Mouse (Mus musculus) megakaryocyte, embryonic 14.5 days (primary cell): ENCODE measurements at regions not wholly inside any gene's neighbourhood (a gene's known extent, or its start where the extent isn't known, plus 50 kb on each side); places are given as distances from the start of the nearest gene placed in this dataset.

Source experiments
- H3K27me3 ChIP-seq: replicated peaks from 2 replicates; pipeline ENCODE3; 2012; ENCODE audit warnings: inconsistent platforms
- H3K36me3 ChIP-seq: replicated peaks from 2 replicates; pipeline ENCODE3; 2012; ENCODE audit warnings: low read length, inconsistent platforms, mixed read lengths
- H3K4me1 ChIP-seq: 2 replicates; pipeline ENCODE4 v1.6.1; 2012; ENCODE audit warnings: inconsistent platforms
- H3K4me3 ChIP-seq: replicated peaks from 2 replicates; pipeline ENCODE3; 2012; ENCODE audit warnings: moderate library complexity, mild to moderate bottlenecking, inconsistent platforms
- H3K9me3 ChIP-seq: 2 replicates; pipeline ENCODE4 v1.6.1; 2012; ENCODE audit warnings: inconsistent platforms
- FLI1 ChIP-seq: IDR thresholded peaks from 2 replicates; pipeline ENCODE4 v1.6.1; 2012; ENCODE audit warnings: low read length, inconsistent platforms, mixed read lengths
- GATA1 ChIP-seq: IDR thresholded peaks from 3 replicates; pipeline ENCODE4 v1.6.1; 2012; ENCODE audit warnings: mixed read lengths, low read length, inconsistent platforms, borderline replicate concordance

- Histone ChIP-seq H3K27me3 (no peaks in the 10 kb centered on the region), H3K4me3 (peak overlapping the region; percentile 42), H3K9me3 (no peaks in the 10 kb centered on the region), H3K4me1 (peaks cover 80% of the 10 kb centered on the region), H3K36me3 (no peaks in the 10 kb centered on the region)
- TF ChIP-seq FLI1 (no peak), GATA1 (no peak)
These were observed 138.2 kb upstream of the Krr1 start for GRCm38 (mm10) chr10:111834280-111834679.

- H3K9me3 ChIP-seq, result no peaks in the 10 kb centered on the region
- H3K4me1 ChIP-seq, result peaks cover 82% of the 10 kb centered on the region
- no peaks in the 10 kb centered on the region for H3K36me3 ChIP-seq
- no peak for TF ChIP-seq GATA1
- TF ChIP-seq FLI1, result no peak
- no peaks in the 10 kb centered on the region for H3K27me3 ChIP-seq
- peak overlapping the region; percentile 28 for H3K4me3 ChIP-seq
These were observed 137.3 kb upstream of the Krr1 start for GRCm38 (mm10) chr10:111834925-111835823.

- Histone ChIP-seq H3K36me3 (no peaks in the 10 kb centered on the region), H3K4me3 (no peak overlapping the region), H3K9me3 (no peaks in the 10 kb centered on the region), H3K4me1 (peaks cover 80% of the 10 kb centered on the region), H3K27me3 (no peaks in the 10 kb centered on the region)
- TF ChIP-seq FLI1 (no peak), GATA1 (no peak)
These were observed 136.3 kb upstream of the Krr1 start for GRCm38 (mm10) chr10:111836191-111836590.

DNA sequence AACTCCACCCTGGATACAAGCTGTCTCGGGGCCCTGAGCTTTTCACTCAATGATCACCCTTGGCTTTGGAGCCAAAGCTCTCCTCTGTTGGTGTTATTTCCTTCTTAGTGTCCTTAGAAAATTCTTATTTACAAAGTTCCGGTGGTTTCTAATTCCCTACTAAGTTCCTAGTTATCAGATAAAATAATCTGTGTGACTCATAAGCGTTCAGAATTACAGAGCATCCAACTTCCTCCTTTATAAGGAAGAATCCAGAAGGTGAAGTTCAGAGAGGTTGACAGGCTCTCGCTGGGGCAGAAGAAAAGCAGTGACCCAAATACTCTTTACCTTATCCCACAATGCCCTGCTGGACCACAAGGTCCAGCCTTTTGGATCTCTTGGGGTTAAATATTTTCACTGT, 135.7 kb upstream of the Krr1 start:
- Histone ChIP-seq H3K36me3 (no peaks in the 10 kb centered on the region), H3K4me3 (no peak overlapping the region), H3K4me1 (peaks cover 74% of the 10 kb centered on the region), H3K27me3 (no peaks in the 10 kb centered on the region), H3K9me3 (no peaks in the 10 kb centered on the region)
- TF ChIP-seq FLI1 (no peak), GATA1 (no peak)

DNA sequence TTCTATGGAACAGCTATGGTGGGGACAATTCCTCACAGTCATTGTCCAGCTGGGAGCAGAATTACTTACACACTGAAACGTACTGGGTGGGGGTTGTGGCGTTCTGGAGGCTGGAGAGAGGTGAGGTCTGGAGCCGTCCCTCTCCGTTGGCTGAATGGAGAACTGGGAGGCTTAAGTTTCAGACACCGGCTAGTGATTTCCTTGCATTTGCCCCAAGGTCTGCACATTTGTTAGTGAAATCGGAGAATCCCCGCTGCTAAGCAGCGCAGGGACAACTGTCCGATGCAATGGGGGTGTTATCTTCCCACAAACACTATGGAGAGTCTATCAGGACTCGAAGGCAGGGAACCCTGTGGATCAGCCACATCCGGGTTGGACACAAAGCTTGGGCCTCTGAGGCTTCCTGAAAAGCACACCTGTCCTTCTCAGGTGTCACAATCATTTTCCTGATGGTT, 130.1 kb upstream of the Krr1 start:
- no peak overlapping the region for H3K4me3 ChIP-seq
- peaks cover 7% of the 10 kb centered on the region; the same call in 1 of the 2 replicates for H3K9me3 ChIP-seq
- H3K36me3 ChIP-seq, result no peaks in the 10 kb centered on the region
- TF ChIP-seq FLI1 (no peak), GATA1 (no peak)
- H3K27me3 ChIP-seq, result no peaks in the 10 kb centered on the region
- H3K4me1 ChIP-seq, result peaks cover 35% of the 10 kb centered on the region

DNA sequence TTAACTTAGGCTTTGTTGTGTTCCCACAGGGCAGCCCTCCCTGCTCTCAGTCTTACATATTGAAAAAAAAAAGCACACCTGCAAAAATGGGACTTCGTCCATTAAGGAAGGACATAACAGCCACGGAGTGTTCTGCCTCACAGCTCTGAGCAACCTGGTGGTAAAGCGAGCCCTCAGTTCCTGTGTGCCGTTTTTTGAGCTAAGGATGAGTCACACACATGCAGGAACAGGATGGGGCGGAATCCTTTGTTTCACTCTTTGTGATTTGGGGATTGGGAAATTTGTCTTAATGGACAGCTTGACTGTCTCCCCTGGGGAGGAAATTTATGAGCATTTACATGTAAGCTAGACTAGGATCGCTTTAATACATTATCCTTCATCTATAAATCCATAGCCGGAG, 129.6 kb upstream of the Krr1 start:
- H3K27me3 ChIP-seq, result no peaks in the 10 kb centered on the region
- H3K4me3 ChIP-seq, result no peak overlapping the region
- H3K4me1 ChIP-seq, result peaks cover 30% of the 10 kb centered on the region
- no peaks in the 10 kb centered on the region for H3K36me3 ChIP-seq
- no peak for TF ChIP-seq FLI1
- no peak for TF ChIP-seq GATA1
- H3K9me3 ChIP-seq, result peaks cover 7% of the 10 kb centered on the region; the same call in 1 of the 2 replicates

DNA sequence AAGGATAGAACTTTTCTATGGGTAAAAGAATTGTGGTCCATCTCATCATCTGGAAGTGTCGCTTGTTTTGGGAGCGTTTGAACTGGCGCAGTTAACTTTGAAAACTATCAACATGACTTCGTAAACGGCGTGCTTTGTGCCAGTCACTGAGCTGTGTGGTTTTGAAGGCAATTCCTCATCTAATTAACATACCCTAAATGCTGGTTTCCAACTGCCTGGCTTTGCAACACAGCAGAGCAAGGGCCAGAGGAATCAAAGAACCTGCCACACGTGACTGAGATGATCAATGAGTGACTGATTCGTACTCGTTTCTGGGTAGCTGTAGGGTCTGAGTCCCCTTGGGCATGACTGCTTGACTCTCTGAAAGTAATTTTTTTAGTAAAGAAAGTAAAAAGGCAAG, 129.2 kb upstream of the Krr1 start:
- peaks cover 8% of the 10 kb centered on the region; the same call in 1 of the 2 replicates for H3K9me3 ChIP-seq
- H3K36me3 ChIP-seq, result peaks cover under 1% of the 10 kb centered on the region
- H3K27me3 ChIP-seq, result no peaks in the 10 kb centered on the region
- TF ChIP-seq FLI1 (no peak), GATA1 (no peak)
- H3K4me3 ChIP-seq, result no peak overlapping the region
- H3K4me1 ChIP-seq, result peaks cover 27% of the 10 kb centered on the region

DNA sequence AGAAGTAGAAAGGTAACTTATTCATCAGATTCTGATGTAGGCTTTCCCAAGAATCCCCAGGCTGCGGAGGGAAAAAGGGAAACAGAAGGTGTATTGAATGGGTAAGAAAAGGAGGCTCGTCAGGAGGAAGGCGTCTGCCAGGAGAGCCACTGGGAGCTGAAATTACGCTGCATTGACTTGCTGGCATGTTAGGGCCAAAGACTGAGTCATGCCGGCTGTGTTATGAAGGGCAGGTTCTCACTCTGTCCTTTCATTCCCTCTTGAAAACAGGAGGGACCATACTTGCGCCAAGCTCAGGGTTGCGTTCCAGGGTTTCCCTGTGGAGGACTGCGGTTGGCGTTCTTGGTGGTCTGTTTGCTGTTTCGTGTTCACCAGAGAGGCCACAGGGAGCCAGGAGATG, 128.3 kb upstream of the Krr1 start:
- H3K36me3 ChIP-seq, result peaks cover 3% of the 10 kb centered on the region
- H3K27me3 ChIP-seq, result no peaks in the 10 kb centered on the region
- H3K9me3 ChIP-seq, result peaks cover 12% of the 10 kb centered on the region; the same call in 1 of the 2 replicates
- TF ChIP-seq FLI1 (no peak), GATA1 (no peak)
- peaks cover 26% of the 10 kb centered on the region for H3K4me1 ChIP-seq
- no peak overlapping the region for H3K4me3 ChIP-seq

DNA sequence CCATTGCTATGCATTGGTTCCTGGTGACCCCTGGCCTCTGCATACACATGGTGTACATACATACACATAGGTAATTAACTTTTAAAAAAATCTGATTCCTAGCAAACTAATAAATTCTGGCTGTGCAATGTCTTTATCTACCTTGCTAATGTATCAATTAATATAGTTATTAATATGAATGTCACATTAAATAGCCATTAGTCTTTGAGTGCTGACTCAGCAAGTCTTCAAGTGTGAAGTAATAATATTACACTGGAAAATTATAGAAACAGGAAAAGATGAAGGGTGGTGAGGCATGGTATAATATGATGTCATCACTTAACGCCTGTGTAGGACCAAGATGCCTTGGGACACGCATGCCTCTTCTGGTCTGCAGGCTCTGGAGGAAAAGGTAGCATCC, 126.5 kb upstream of the Krr1 start:
- TF ChIP-seq GATA1 (no peak), FLI1 (no peak)
- H3K27me3 ChIP-seq, result no peaks in the 10 kb centered on the region
- peaks cover 32% of the 10 kb centered on the region for H3K4me1 ChIP-seq
- no peak overlapping the region for H3K4me3 ChIP-seq
- peaks cover 3% of the 10 kb centered on the region for H3K36me3 ChIP-seq
- H3K9me3 ChIP-seq, result peaks cover 12% of the 10 kb centered on the region; the same call in 1 of the 2 replicates

DNA sequence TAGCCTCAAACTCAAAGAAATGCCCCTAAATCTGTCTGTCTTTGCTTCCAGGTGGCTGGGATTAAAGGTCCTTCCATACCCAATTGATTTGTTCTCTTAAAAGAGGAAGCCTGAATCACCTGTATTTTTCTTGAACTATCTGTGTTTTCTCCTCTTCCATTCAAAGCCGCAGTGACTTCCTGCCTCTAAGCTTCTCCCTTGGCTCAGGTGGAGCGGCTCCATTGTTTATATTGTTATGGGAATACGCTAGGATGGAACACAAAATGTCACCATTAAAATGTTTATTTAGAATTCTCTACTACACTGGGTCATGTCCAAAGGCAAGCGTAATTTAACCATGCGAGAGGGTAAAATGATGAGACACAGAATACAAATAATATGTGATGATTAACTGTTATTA, 118.2 kb upstream of the Krr1 start:
- TF ChIP-seq GATA1 (no peak), FLI1 (no peak)
- H3K4me3 ChIP-seq, result no peak overlapping the region
- H3K36me3 ChIP-seq, result no peaks in the 10 kb centered on the region
- H3K4me1 ChIP-seq, result peaks cover 32% of the 10 kb centered on the region
- no peaks in the 10 kb centered on the region for H3K9me3 ChIP-seq
- no peaks in the 10 kb centered on the region for H3K27me3 ChIP-seq
